Mouse (Mus musculus) limb, embryonic 15.5 days (tissue): ENCODE data around the gene Dchs2. TPM values are rescaled to one million over a fixed set of nuclear protein-coding genes. Genes with fewer than 3 reads are reported as not detected.
"Not testable (repeated sequence)": the region's sequence is repeated elsewhere in the genome, so short reads cannot be mapped to it uniquely, and the experiment has no call there.

Source experiments
- ATAC-seq: fragments of 200-750 bp; cut with Nextera tagmentation; 2 replicates; pipeline ENCODE4 v1.8.0; 2017; ENCODE audit warnings: low read depth, moderate TSS enrichment; ENCODE audit not compliant: insufficient number of reproducible peaks, low FRiP score, low TSS enrichment
- H3K27ac ChIP-seq: fragments of 300-500 bp; sonication (generic); 2 replicates; pipeline ENCODE4 v1.5.1; 2015; ENCODE audit warnings: moderate library complexity, mild to moderate bottlenecking, inconsistent platforms
- H3K27me3 ChIP-seq: fragments of 300-500 bp; sonication (generic); 2 replicates; pipeline ENCODE4 v1.6.1; 2015; ENCODE audit warnings: inconsistent platforms
- H3K36me3 ChIP-seq: fragments of 300-500 bp; sonication (generic); 2 replicates; pipeline ENCODE4 v1.6.1; 2015; ENCODE audit warnings: inconsistent platforms
- H3K4me1 ChIP-seq: fragments of 300-500 bp; sonication (generic); 2 replicates; pipeline ENCODE4 v1.6.1; 2015; ENCODE audit warnings: inconsistent platforms
- H3K4me2 ChIP-seq: fragments of 300-500 bp; sonication (generic); 2 replicates; pipeline ENCODE4 v1.6.1; 2015; ENCODE audit warnings: mild to moderate bottlenecking, inconsistent platforms
- H3K4me3 ChIP-seq: fragments of 300-500 bp; sonication (generic); 2 replicates; pipeline ENCODE4 v1.5.1; 2015; ENCODE audit warnings: mild to moderate bottlenecking, inconsistent platforms
- H3K9ac ChIP-seq: fragments of 300-500 bp; sonication (generic); 2 replicates; pipeline ENCODE4 v1.6.1; 2015; ENCODE audit warnings: inconsistent platforms
- H3K9me3 ChIP-seq: fragments of 300-500 bp; sonication (generic); 2 replicates; pipeline ENCODE4 v1.6.1; 2016; ENCODE audit warnings: inconsistent platforms
- WGBS: fragments of 180-500 bp; shearing (Covaris S2); methylation state at CpG from one replicate; pipeline ENCODE4 v1.1.7; 2015; 5-methylcytosine and 5-hydroxymethylcytosine counted together
- polyA plus RNA-seq: library from polyadenylated mRNA; unstranded; fragments of >200 nt; fragmentation: Nextera tagmentation; extraction: Ambion mirVana; gene quantifications from 2 replicates; pipeline ENCODE4 v1.2.1, GENCODE M21; 2015

Gene Dchs2
- polyA plus RNA-seq, 1 experiment from 2014 or later, result 1.1 TPM

GRCm38 (mm10) chr3:83117592-83117991 is 10.2 kb upstream of the Dchs2 start:
- Histone ChIP-seq H3K4me1 (peaks cover 22% of the 10 kb centered on the region), H3K27ac (no peak overlapping the region), H3K4me2 (no peak overlapping the region), H3K27me3 (no peaks in the 10 kb centered on the region), H3K36me3 (no peaks in the 10 kb centered on the region), H3K9ac (no peak overlapping the region), H3K4me3 (no peak overlapping the region), H3K9me3 (no peaks in the 10 kb centered on the region)
- WGBS, result 31% methylated on average over 10 of the region's 10 CpGs
- ATAC-seq, result no peak

DNA sequence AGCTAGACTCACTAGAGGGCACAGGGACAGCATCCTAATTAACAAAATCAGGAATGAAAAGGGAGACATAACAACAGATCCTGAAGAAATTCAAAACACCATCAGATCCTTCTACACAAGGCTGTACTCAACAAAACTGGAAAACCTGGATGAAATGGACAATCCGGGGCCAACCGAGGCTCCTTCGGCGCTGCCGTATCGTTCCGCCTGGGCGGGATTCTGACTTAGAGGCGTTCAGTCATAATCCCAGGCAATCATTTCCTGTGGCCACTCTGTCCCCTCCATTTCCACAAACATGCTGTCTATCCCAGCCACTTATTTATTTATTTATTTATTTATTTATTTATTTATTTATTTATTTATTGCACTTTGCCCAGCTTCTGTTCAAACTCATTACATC is 3.8 kb upstream of the Dchs2 start:
- H3K36me3 ChIP-seq, ATAC-seq, H3K9me3 ChIP-seq, H3K27ac ChIP-seq, H3K9ac ChIP-seq, H3K4me2 ChIP-seq, H3K4me3 ChIP-seq: not testable (repeated sequence)
- 97% methylated on average over 9 of the region's 9 CpGs for WGBS
- Histone ChIP-seq H3K4me1 (peaks cover 23% of the 10 kb centered on the region), H3K27me3 (peaks cover 38% of the 10 kb centered on the region)

DNA sequence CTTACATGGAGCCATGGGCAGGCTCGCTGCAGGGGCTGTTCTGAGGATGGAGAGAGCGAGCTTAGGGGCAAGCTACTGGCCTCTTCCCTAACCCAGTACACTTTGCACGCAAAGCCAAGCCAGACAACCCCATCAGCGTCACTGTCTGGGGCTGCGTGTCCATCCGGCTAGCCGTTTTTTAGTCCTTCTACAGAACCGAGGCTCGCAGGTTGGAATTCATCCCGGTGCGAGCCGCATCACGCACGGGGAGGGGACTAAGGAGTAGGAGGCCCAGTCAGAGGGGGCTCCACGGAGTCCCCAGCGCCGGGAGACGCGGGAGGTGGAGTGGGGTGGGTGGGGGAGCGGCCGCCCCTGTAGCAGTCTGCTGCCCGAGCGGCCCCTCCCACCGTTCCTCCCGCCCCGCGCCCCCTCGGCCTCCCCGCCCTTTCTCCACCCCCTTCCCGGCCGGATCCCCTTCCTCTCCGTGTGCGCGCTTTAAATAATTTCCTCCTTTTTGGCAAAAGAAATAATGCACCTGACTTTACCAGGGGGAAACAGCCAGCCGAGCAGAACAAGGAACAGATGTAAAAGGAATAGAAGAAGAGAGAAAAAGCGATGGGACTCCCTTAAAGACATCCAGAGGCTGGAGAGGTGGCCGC is 541 bp upstream of the Dchs2 start:
- Histone ChIP-seq H3K9me3 (no peaks in the 10 kb centered on the region), H3K9ac (peak overlapping the region; percentile 47; the same call in 1 of the 2 replicates), H3K27ac (peak overlapping the region; percentile 38; the same call in 1 of the 2 replicates), H3K36me3 (no peaks in the 10 kb centered on the region), H3K27me3 (peaks cover 60% of the 10 kb centered on the region), H3K4me3 (peak overlapping the region; percentile 53), H3K4me1 (peaks cover 29% of the 10 kb centered on the region), H3K4me2 (peak overlapping the region; percentile 96)
- ATAC-seq, result peak; percentile 81; the same call in 1 of the 2 replicates
- WGBS, result under 1% methylated on average over 35 of the region's 37 CpGs

DNA sequence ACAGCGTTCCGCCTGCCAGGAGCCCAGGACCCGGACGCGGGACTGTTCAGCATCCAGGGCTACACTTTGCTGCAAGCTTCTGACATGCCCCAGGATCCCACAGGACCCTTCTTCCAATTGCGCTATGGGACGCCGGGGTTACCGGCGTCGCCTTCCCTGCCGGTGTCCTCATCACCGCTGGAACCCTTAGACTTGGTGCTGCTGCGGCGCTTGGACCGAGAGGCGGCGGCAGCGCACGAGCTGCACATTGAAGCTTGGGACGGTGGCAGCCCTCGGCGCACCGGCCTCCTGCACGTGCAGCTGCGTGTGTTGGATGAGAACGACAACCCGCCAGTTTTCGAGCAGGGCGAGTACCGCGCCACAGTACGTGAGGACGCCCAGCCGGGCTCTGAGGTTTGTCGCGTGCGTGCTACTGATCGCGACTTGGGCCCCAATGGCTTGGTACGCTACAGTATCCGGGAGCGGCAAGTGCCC is 738 bp downstream of the Dchs2 start:
- Histone ChIP-seq H3K4me3 (peak overlapping the region; percentile 53), H3K27ac (no peak overlapping the region), H3K27me3 (peaks cover 60% of the 10 kb centered on the region), H3K9ac (peak overlapping the region; percentile 47), H3K36me3 (no peaks in the 10 kb centered on the region), H3K9me3 (no peaks in the 10 kb centered on the region), H3K4me1 (peaks cover 29% of the 10 kb centered on the region), H3K4me2 (peak overlapping the region; percentile 96)
- ATAC-seq, result no peak
- WGBS, result under 1% methylated on average over 43 of the region's 43 CpGs

GRCm38 (mm10) chr3:83129151-83129550 is 1.4 kb downstream of the Dchs2 start:
- 3% methylated on average over 22 of the region's 22 CpGs for WGBS
- no peak overlapping the region for H3K9ac ChIP-seq
- H3K27ac ChIP-seq, result no peak overlapping the region
- H3K4me3 ChIP-seq, result peak overlapping the region; percentile 53
- H3K36me3 ChIP-seq, result no peaks in the 10 kb centered on the region
- no peaks in the 10 kb centered on the region for H3K9me3 ChIP-seq
- ATAC-seq, result no peak
- H3K4me2 ChIP-seq, result peak overlapping the region; percentile 96
- H3K4me1 ChIP-seq, result peaks cover 29% of the 10 kb centered on the region
- H3K27me3 ChIP-seq, result peaks cover 60% of the 10 kb centered on the region

- no peak overlapping the region for H3K9ac ChIP-seq
- ATAC-seq, result no peak
- no peaks in the 10 kb centered on the region for H3K9me3 ChIP-seq
- H3K27ac ChIP-seq, result no peak overlapping the region
- no peak overlapping the region for H3K4me2 ChIP-seq
- H3K27me3 ChIP-seq, result no peaks in the 10 kb centered on the region
- 56% methylated on average over 7 of the region's 7 CpGs for WGBS
- H3K4me3 ChIP-seq, result no peak overlapping the region
- H3K4me1 ChIP-seq, result peaks cover 4% of the 10 kb centered on the region; the same call in 1 of the 2 replicates
- no peaks in the 10 kb centered on the region for H3K36me3 ChIP-seq
These were observed 8.7 kb downstream of the Dchs2 start for GRCm38 (mm10) chr3:83136413-83136812.

GRCm38 (mm10) chr3:83138820-83139219 is 11.1 kb downstream of the Dchs2 start:
- Histone ChIP-seq H3K4me1 (peaks cover 4% of the 10 kb centered on the region; the same call in 1 of the 2 replicates), H3K9ac (no peak overlapping the region), H3K4me2 (no peak overlapping the region), H3K27ac (no peak overlapping the region), H3K4me3 (no peak overlapping the region), H3K36me3 (no peaks in the 10 kb centered on the region), H3K9me3 (no peaks in the 10 kb centered on the region), H3K27me3 (no peaks in the 10 kb centered on the region)
- no peak for ATAC-seq
- WGBS, result 82% methylated on average over 2 of the region's 2 CpGs

DNA sequence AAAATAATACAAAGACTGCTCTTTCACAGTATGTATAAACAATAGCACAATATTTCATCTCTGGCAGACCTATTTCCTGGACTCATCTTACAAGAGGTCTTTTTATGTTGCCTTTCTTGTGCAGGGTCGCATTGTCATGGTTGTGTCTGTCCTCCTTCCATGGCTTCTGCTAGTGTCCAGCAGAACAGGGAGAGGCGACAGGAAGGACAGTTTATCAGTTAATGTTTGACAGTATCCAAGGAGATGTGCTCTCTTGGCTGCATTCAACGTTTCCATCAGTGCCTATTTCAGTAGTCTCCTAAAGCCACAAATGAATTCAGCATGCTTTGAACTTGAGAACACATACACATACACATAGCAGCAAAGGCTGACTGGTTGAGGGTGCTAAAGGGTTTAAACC is 17.9 kb downstream of the Dchs2 start:
- ATAC-seq, result no peak
- Histone ChIP-seq H3K4me1 (no peaks in the 10 kb centered on the region), H3K27ac (no peak overlapping the region), H3K9me3 (no peaks in the 10 kb centered on the region), H3K27me3 (no peaks in the 10 kb centered on the region), H3K36me3 (no peaks in the 10 kb centered on the region), H3K9ac (no peak overlapping the region), H3K4me2 (no peak overlapping the region), H3K4me3 (no peak overlapping the region)
- WGBS, result 64% methylated on average over 3 of the region's 3 CpGs

GRCm38 (mm10) chr3:83147273-83148054 is 19.7 kb downstream of the Dchs2 start:
- H3K4me1 ChIP-seq, result no peaks in the 10 kb centered on the region
- no peak for ATAC-seq
- H3K9me3 ChIP-seq, result no peaks in the 10 kb centered on the region
- WGBS, result 81% methylated on average over 6 of the region's 6 CpGs
- no peaks in the 10 kb centered on the region for H3K36me3 ChIP-seq
- no peaks in the 10 kb centered on the region for H3K27me3 ChIP-seq
- no peak overlapping the region for H3K4me2 ChIP-seq
- no peak overlapping the region for H3K4me3 ChIP-seq
- no peak overlapping the region for H3K9ac ChIP-seq
- no peak overlapping the region for H3K27ac ChIP-seq

- no peaks in the 10 kb centered on the region for H3K9me3 ChIP-seq
- H3K9ac ChIP-seq, result no peak overlapping the region
- 43% methylated on average over 4 of the region's 4 CpGs for WGBS
- ATAC-seq, result no peak
- H3K4me3 ChIP-seq, result no peak overlapping the region
- no peaks in the 10 kb centered on the region for H3K36me3 ChIP-seq
- no peak overlapping the region for H3K27ac ChIP-seq
- H3K4me2 ChIP-seq, result no peak overlapping the region
- H3K4me1 ChIP-seq, result no peaks in the 10 kb centered on the region
- H3K27me3 ChIP-seq, result no peaks in the 10 kb centered on the region
These were observed 20.3 kb downstream of the Dchs2 start for GRCm38 (mm10) chr3:83148055-83148447.

- ATAC-seq, result no peak
- H3K27ac ChIP-seq, result no peak overlapping the region
- WGBS, result 60% methylated on average over 3 of the region's 3 CpGs
These were observed 20.8 kb downstream of the Dchs2 start for GRCm38 (mm10) chr3:83148508-83148907.

DNA sequence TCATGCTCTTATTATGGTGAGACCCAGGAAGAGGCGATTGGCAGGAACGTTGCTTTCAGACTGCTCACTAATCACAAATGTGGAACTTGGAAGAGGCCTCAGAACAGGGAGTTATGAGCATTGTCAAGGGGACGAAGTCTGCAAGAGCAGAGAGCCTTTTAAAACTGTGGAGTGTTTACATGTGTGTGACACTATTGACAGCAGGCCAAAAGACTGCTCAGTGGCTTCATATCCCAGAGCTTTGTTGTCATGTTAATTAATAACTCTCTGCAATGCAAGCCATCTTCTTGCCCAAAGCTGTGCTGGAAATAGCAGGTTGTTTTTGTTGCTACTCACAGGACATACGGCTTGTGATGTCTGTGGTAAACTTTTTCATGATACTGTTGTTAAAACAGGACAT is 27.9 kb downstream of the Dchs2 start:
- no peaks in the 10 kb centered on the region for H3K27me3 ChIP-seq
- ATAC-seq, result no peak

More at GRCm38 (mm10) chr3:83148508-83148907, 20.8 kb downstream of the Dchs2 start:
- H3K4me3 ChIP-seq, result no peak overlapping the region
- no peaks in the 10 kb centered on the region for H3K9me3 ChIP-seq
- H3K4me1 ChIP-seq, result no peaks in the 10 kb centered on the region
- H3K4me2 ChIP-seq, result no peak overlapping the region
- H3K36me3 ChIP-seq, result no peaks in the 10 kb centered on the region
- H3K9ac ChIP-seq, result no peak overlapping the region
- no peaks in the 10 kb centered on the region for H3K27me3 ChIP-seq

More for the DNA sequence above, 27.9 kb downstream of the Dchs2 start:
- Histone ChIP-seq H3K4me2 (no peak overlapping the region), H3K4me1 (peaks cover 10% of the 10 kb centered on the region; the same call in 1 of the 2 replicates), H3K36me3 (no peaks in the 10 kb centered on the region), H3K9me3 (no peaks in the 10 kb centered on the region), H3K27ac (no peak overlapping the region), H3K4me3 (no peak overlapping the region), H3K9ac (no peak overlapping the region)
- 31% methylated on average over 4 of the region's 4 CpGs for WGBS
